ENCODE assay signal across 19 mouse cellular contexts in the genomic region with DNA sequence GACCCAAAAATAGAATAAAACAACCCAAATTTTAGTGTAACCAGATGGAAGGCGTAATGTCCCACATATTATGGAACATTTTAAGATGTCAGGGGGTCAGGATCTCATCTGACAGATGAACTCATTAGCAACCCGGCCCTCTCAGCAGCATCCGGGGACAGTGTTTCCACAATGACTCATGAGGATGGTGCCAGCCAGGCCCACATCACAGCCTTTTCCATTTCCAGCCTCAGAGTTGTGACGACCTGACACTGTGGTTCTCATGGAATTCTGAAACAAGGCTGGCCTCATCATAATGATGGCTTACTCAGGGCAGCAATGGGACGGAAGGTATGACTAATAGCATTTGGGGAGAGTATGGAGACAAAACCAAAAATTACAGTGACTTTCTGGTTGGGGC. TPM values are rescaled to one million over a fixed set of nuclear protein-coding genes. Genes with fewer than 3 reads are reported as not detected.
DNase-seq lines count a peak whose midpoint lies in the region; ATAC-seq and TF ChIP-seq lines count a peak whose summit lies in the region.
"Had no signal": no experiment of that assay in that cellular context is flagged by ENCODE, and none has a peak within 500 bp of the region (broad histone marks: within the 10 kb centered on the region; RNA-seq: fewer than 3 reads in every experiment).

No protein-coding gene starts in this region.

- no peaks in the 10 kb centered on the region for H3K27me3 ChIP-seq in embryonic facial prominence, embryonic 14.5 days (replicated peaks; ENCODE audit: control insufficient read depth, insufficient read depth, low read length)
- H3K27me3 ChIP-seq in embryonic facial prominence, embryonic 10.5 days (replicated peaks; ENCODE audit: low read depth, poor library complexity, severe bottlenecking) = no peaks in the 10 kb centered on the region
- H3K27me3 ChIP-seq in myocyte (ENCODE audit: control insufficient read depth, insufficient read depth, insufficient read length) = no peaks in the 10 kb centered on the region
- H3K27me3 ChIP-seq: embryonic facial prominence, embryonic 13.5 days; forebrain, embryonic 12.5 days; heart, embryonic 15.5 days; midbrain, embryonic 12.5 days; neural tube, embryonic 15.5 days had no signal

- H3K36me3 ChIP-seq in embryonic facial prominence, embryonic 14.5 days (ENCODE audit: control insufficient read depth, insufficient read depth, low read length) = no peaks in the 10 kb centered on the region
- no peaks in the 10 kb centered on the region for H3K36me3 ChIP-seq in embryonic facial prominence, embryonic 10.5 days (replicated peaks)
- no peaks in the 10 kb centered on the region for H3K36me3 ChIP-seq in myocyte (ENCODE audit: control insufficient read depth, insufficient read depth)
- H3K36me3 ChIP-seq: embryonic facial prominence, embryonic 13.5 days; forebrain, embryonic 12.5 days; heart, embryonic 15.5 days; midbrain, embryonic 12.5 days; neural tube, embryonic 15.5 days had no signal

- H3ac ChIP-seq in myocyte (ENCODE audit: control insufficient read depth, insufficient read length) = no peak overlapping the region

- DNase-seq in embryonic facial prominence, embryonic 14.5 days (ENCODE audit: low spot score) = peak; percentile 16
- no peak for DNase-seq in embryonic facial prominence, embryonic 10.5 days (ENCODE audit: low spot score)
- peak; percentile 25 to 34 for DNase-seq in left cerebral cortex, adult 18-20 months (ENCODE audit: low spot score in 2 of 2)
- no peak for DNase-seq in left cerebral cortex, adult 11 months (ENCODE audit: low spot score)
- DNase-seq in brain, adult 2 months (ENCODE audit: low read depth, low spot score) = peak; percentile 55
- DNase-seq in thymus, postnatal 25 days = no peak
- DNase-seq in right cerebral cortex, postnatal 36 days (ENCODE audit: low spot score in 2 of 2) = no peak
- DNase-seq: adrenal gland, postnatal 36 days; cerebellum, adult 8-10 months; liver; thymus, adult 2 months had no signal

- no peaks in the 10 kb centered on the region for H3K9me3 ChIP-seq in embryonic facial prominence, embryonic 14.5 days (ENCODE audit: control insufficient read depth, low read length)
- H3K9me3 ChIP-seq in embryonic facial prominence, embryonic 10.5 days = no peaks in the 10 kb centered on the region
- H3K9me3 ChIP-seq: embryonic facial prominence, embryonic 13.5 days; forebrain, embryonic 12.5 days; heart, embryonic 15.5 days; midbrain, embryonic 12.5 days; neural tube, embryonic 15.5 days had no signal

- H3K4me3 ChIP-seq in embryonic facial prominence, embryonic 14.5 days (ENCODE audit: low read depth, low read length) = no peak overlapping the region
- H3K4me3 ChIP-seq in embryonic facial prominence, embryonic 10.5 days = no peak overlapping the region
- no peak overlapping the region for H3K4me3 ChIP-seq in myocyte
- H3K4me3 ChIP-seq: embryonic facial prominence, embryonic 13.5 days; forebrain, embryonic 12.5 days; heart, embryonic 15.5 days; midbrain, embryonic 12.5 days; neural tube, embryonic 15.5 days had no signal

- H3K27ac ChIP-seq in embryonic facial prominence, embryonic 14.5 days (replicated peaks; ENCODE audit: low read depth, low read length) = no peak overlapping the region
- H3K27ac ChIP-seq in embryonic facial prominence, embryonic 10.5 days (replicated peaks) = no peak overlapping the region
- H3K27ac ChIP-seq: embryonic facial prominence, embryonic 13.5 days; forebrain, embryonic 12.5 days; heart, embryonic 15.5 days; macrophage; midbrain, embryonic 12.5 days; neural tube, embryonic 15.5 days had no signal

- no peaks in the 10 kb centered on the region for H3K4me1 ChIP-seq in embryonic facial prominence, embryonic 14.5 days (ENCODE audit: control insufficient read depth, insufficient read depth, low read length)
- no peaks in the 10 kb centered on the region for H3K4me1 ChIP-seq in embryonic facial prominence, embryonic 10.5 days
- H3K4me1 ChIP-seq: embryonic facial prominence, embryonic 13.5 days; forebrain, embryonic 12.5 days; heart, embryonic 15.5 days; midbrain, embryonic 12.5 days; neural tube, embryonic 15.5 days had no signal

- 58% methylated on average over 5 of the region's 5 CpGs for WGBS in embryonic facial prominence, embryonic 14.5 days
- WGBS in embryonic facial prominence, embryonic 10.5 days = 77% methylated on average over 5 of the region's 5 CpGs

- no peaks in the 10 kb centered on the region for H3K79me2 ChIP-seq in myocyte (ENCODE audit: control insufficient read depth, insufficient read depth)

- no peak overlapping the region for H3K4me2 ChIP-seq in embryonic facial prominence, embryonic 14.5 days (ENCODE audit: low read depth, low read length)
- peak overlapping the region; percentile 63 for H3K4me2 ChIP-seq in myocyte (ENCODE audit: low read depth)
- H3K4me2 ChIP-seq: embryonic facial prominence, embryonic 13.5 days; forebrain, embryonic 12.5 days; heart, embryonic 15.5 days; midbrain, embryonic 12.5 days; neural tube, embryonic 15.5 days had no signal

- H3K9ac ChIP-seq in embryonic facial prominence, embryonic 14.5 days (ENCODE audit: low read depth, low read length) = no peak overlapping the region
- H3K9ac ChIP-seq: embryonic facial prominence, embryonic 13.5 days; forebrain, embryonic 12.5 days; heart, embryonic 15.5 days; midbrain, embryonic 12.5 days; neural tube, embryonic 15.5 days had no signal

- no peak for ATAC-seq in embryonic facial prominence, embryonic 14.5 days (ENCODE audit: low read depth)
- ATAC-seq: inflammation-experienced regulatory T-cells, adult 6 months had no signal

- TF ChIP-seq POLR2A in myocyte (IDR thresholded peaks at IDR 0.05; ENCODE audit: insufficient read length, low read depth) = no peak

TF ChIP-seq in myocyte, 11 proteins besides CTCF, POLR2A, EP300 and RAD21:
- TF ChIP-seq SRF (IDR thresholded peaks at IDR 0.05; ENCODE audit: control insufficient read depth, insufficient read length, low read depth) = no peak
- TF ChIP-seq CEBPB (IDR thresholded peaks at IDR 0.05; ENCODE audit: insufficient read depth, poor library complexity, severe bottlenecking) = peak; percentile 5; the same call in 1 of the 2 replicates
- TF ChIP-seq MYOG (IDR thresholded peaks at IDR 0.05; ENCODE audit: control insufficient read depth in 1 of 3, insufficient read depth in 1 of 3, insufficient read length in 2 of 3, low read depth in 2 of 3) = peak in 1 of 3 experiments; percentile 5
- TF ChIP-seq TCF3 (IDR thresholded peaks at IDR 0.05; ENCODE audit: insufficient read length, low read depth) = no peak
- TF ChIP-seq MYOD1 (IDR thresholded peaks at IDR 0.05; ENCODE audit: control insufficient read depth in 1 of 3, insufficient read length in 2 of 3, low read depth in 2 of 3) = peak in 1 of 3 experiments; percentile 52

RNA-seq across cellular contexts. Expression of gene Mef2a, which starts 18.1 kb away (rescaled TPM):
- 53.8 and 59.1 TPM in 2 replicates for polyA plus RNA-seq in embryonic facial prominence, embryonic 14.5 days (2014; fragmentation: Nextera tagmentation; extraction: Ambion mirVana)
- 24.8 and 25.1 TPM in 2 replicates for polyA plus RNA-seq in embryonic facial prominence, embryonic 10.5 days (2016; fragmentation: Nextera tagmentation; extraction: Ambion mirVana)
- total RNA-seq in left cerebral cortex, adult 18-20 months (2021) = 100 to 1,000 TPM; 115 to 120 TPM
- 64.5 TPM for polyA plus RNA-seq in myocyte (2012; fragmentation: generic; extraction: Trizol)

Comparison
In these comparisons a context has a peak if more than half of its experiments do, and no peak if none do; other contexts are left out.
1. DNase-seq: peak in embryonic facial prominence, embryonic 14.5 days (single experiment), left cerebral cortex, adult 18-20 months (2 of 2) and brain, adult 2 months (single experiment); none in embryonic facial prominence, embryonic 10.5 days (single experiment), left cerebral cortex, adult 11 months (single experiment), thymus, postnatal 25 days (single experiment) and right cerebral cortex, postnatal 36 days (0 of 2).